Mouse (Mus musculus) midbrain, postnatal 0 days (tissue): ENCODE measurements around the gene Grip1. TPM values are rescaled to one million over a fixed set of nuclear protein-coding genes. Genes with fewer than 3 reads are reported as not detected.
A peak's percentile ranks its signal among the peaks of the same experiment; 100 is the strongest.

Experiments used
- ATAC-seq: fragments of 200-750 bp; cut with Nextera tagmentation; 2 replicates; pipeline ENCODE4 v1.8.0; 2017; ENCODE audit warnings: moderate number of reproducible peaks, mild to moderate bottlenecking, moderate TSS enrichment, moderate library complexity; ENCODE audit not compliant: low FRiP score
- DNase-seq: peaks from one replicate; pipeline ENCODE4 v3.0.0-alpha.2; 2015; ENCODE audit warnings: low spot score
- H3K27ac ChIP-seq: fragments of 300-500 bp; sonication (generic); 2 replicates; pipeline ENCODE4 v1.5.1; 2014; ENCODE audit warnings: low read depth, mild to moderate bottlenecking, low read length, mixed read lengths
- H3K27me3 ChIP-seq: fragments of 300-500 bp; sonication (generic); 2 replicates; pipeline ENCODE4 v1.6.1; 2014; ENCODE audit warnings: low read length, control low read depth, mixed read lengths; ENCODE audit not compliant: insufficient read depth
- H3K36me3 ChIP-seq: fragments of 300-500 bp; sonication (generic); 2 replicates; pipeline ENCODE4 v1.6.1; 2014; ENCODE audit warnings: low read length, control low read depth, mixed read lengths; ENCODE audit not compliant: insufficient read depth
- H3K4me1 ChIP-seq: fragments of 300-500 bp; sonication (generic); 2 replicates; pipeline ENCODE4 v1.6.1; 2014; ENCODE audit warnings: mild to moderate bottlenecking, control low read depth, antibody characterized with exemption, low read length, mixed read lengths; ENCODE audit not compliant: insufficient read depth
- H3K4me2 ChIP-seq: fragments of 300-500 bp; sonication (generic); 2 replicates; pipeline ENCODE4 v1.6.1; 2014; ENCODE audit warnings: low read depth, mild to moderate bottlenecking, low read length, mixed read lengths; ENCODE audit not compliant: poor library complexity, severe bottlenecking
- H3K4me3 ChIP-seq: fragments of 300-500 bp; sonication (generic); 2 replicates; pipeline ENCODE4 v1.5.1; 2014; ENCODE audit warnings: low read depth, mild to moderate bottlenecking, low read length, moderate library complexity
- H3K9ac ChIP-seq: fragments of 300-500 bp; sonication (generic); replicated peaks from 2 replicates; pipeline ENCODE4 v1.6.1; 2014; ENCODE audit warnings: mild to moderate bottlenecking, low read length, moderate library complexity, mixed read lengths; ENCODE audit not compliant: poor library complexity, severe bottlenecking
- H3K9me3 ChIP-seq: fragments of 300-500 bp; sonication (generic); 2 replicates; pipeline ENCODE4 v1.6.1; 2016; ENCODE audit warnings: low read length, control low read depth
- CTCF ChIP-seq: IDR thresholded peaks from 2 replicates; pipeline ENCODE4 v1.5.1; 2016; ENCODE audit warnings: antibody characterized with exemption, mild to moderate bottlenecking
- WGBS: fragments of 180-500 bp; shearing (Covaris S2); extraction: QIAGEN DNeasy Blood & Tissue Kit; methylation state at CpG from one replicate; pipeline ENCODE4 v1.1.7; 2014; 5-methylcytosine and 5-hydroxymethylcytosine counted together
- polyA plus RNA-seq: library from polyadenylated mRNA; unstranded; fragments of >200 nt; fragmentation: Nextera tagmentation; extraction: Ambion mirVana; gene quantifications from 2 replicates; pipeline ENCODE4 v1.2.1, GENCODE M21; 2015
- total RNA-seq: library from RNA; depleted of rRNA; stranded (reverse); fragments of >200 nt; gene quantifications from 2 replicates; pipeline ENCODE4 v1.2.3, GENCODE M21; 2014

Grip1 gene
- total and polyA plus RNA-seq, 2 experiments from 2014 or later, result 14.6 to 35.4 TPM

- H3K9ac ChIP-seq, result no peak overlapping the region
- no peaks in the 10 kb centered on the region for H3K4me1 ChIP-seq
- TF ChIP-seq CTCF, result no peak
- H3K4me2 ChIP-seq, result no peak overlapping the region
- H3K27ac ChIP-seq, result no peak overlapping the region
- no peak for DNase-seq
- no peaks in the 10 kb centered on the region for H3K9me3 ChIP-seq
- H3K4me3 ChIP-seq, result no peak overlapping the region
- ATAC-seq, result no peak
- H3K36me3 ChIP-seq, result no peaks in the 10 kb centered on the region
- H3K27me3 ChIP-seq, result no peaks in the 10 kb centered on the region
- 96% methylated on average over 10 of the region's 10 CpGs for WGBS
Measured at GRCm38 (mm10) chr10:119548774-119549173, 95.1 kb downstream of the Grip1 start.

- Histone ChIP-seq H3K27me3 (no peaks in the 10 kb centered on the region), H3K36me3 (no peaks in the 10 kb centered on the region), H3K9ac (no peak overlapping the region), H3K4me3 (no peak overlapping the region), H3K9me3 (no peaks in the 10 kb centered on the region), H3K4me2 (no peak overlapping the region), H3K4me1 (no peaks in the 10 kb centered on the region), H3K27ac (no peak overlapping the region)
- ATAC-seq (no peak), DNase-seq (no peak)
- TF ChIP-seq CTCF, result no peak
- WGBS, result 86% methylated on average over 6 of the region's 6 CpGs
Measured at GRCm38 (mm10) chr10:119550630-119551029, 97.0 kb downstream of the Grip1 start.

- Histone ChIP-seq H3K4me1 (no peaks in the 10 kb centered on the region), H3K4me3 (no peak overlapping the region), H3K4me2 (no peak overlapping the region), H3K27ac (no peak overlapping the region), H3K9ac (no peak overlapping the region), H3K27me3 (no peaks in the 10 kb centered on the region), H3K36me3 (no peaks in the 10 kb centered on the region), H3K9me3 (no peaks in the 10 kb centered on the region)
- ATAC-seq (no peak), DNase-seq (peak; percentile 27)
- WGBS, result 35% methylated on average over 7 of the region's 7 CpGs
- no peak for TF ChIP-seq CTCF
Measured at GRCm38 (mm10) chr10:119556346-119556745, 102.7 kb downstream of the Grip1 start.

- no peak for ATAC-seq
- no peak overlapping the region for H3K4me2 ChIP-seq
Measured at GRCm38 (mm10) chr10:119558432-119558831, 104.8 kb downstream of the Grip1 start.

GRCm38 (mm10) chr10:119564862-119565261 is 111.2 kb downstream of the Grip1 start:
- H3K9ac ChIP-seq, result no peak overlapping the region
- H3K4me1 ChIP-seq, result no peaks in the 10 kb centered on the region
- no peak for TF ChIP-seq CTCF
- no peaks in the 10 kb centered on the region for H3K27me3 ChIP-seq
- no peak overlapping the region for H3K27ac ChIP-seq
- no peaks in the 10 kb centered on the region for H3K36me3 ChIP-seq
- no peak overlapping the region for H3K4me3 ChIP-seq
- DNase-seq (no peak), ATAC-seq (no peak)
- no peak overlapping the region for H3K4me2 ChIP-seq
- WGBS, result 95% methylated on average over 7 of the region's 7 CpGs
- no peaks in the 10 kb centered on the region for H3K9me3 ChIP-seq

More at GRCm38 (mm10) chr10:119558432-119558831, 104.8 kb downstream of the Grip1 start:
- Histone ChIP-seq H3K4me3 (no peak overlapping the region), H3K36me3 (no peaks in the 10 kb centered on the region), H3K9me3 (no peaks in the 10 kb centered on the region), H3K9ac (no peak overlapping the region), H3K27me3 (no peaks in the 10 kb centered on the region), H3K27ac (no peak overlapping the region), H3K4me1 (no peaks in the 10 kb centered on the region)
- no peak for TF ChIP-seq CTCF
- WGBS, result 74% methylated on average over 7 of the region's 7 CpGs
- DNase-seq, result peak; percentile 54

GRCm38 (mm10) chr10:119573134-119573533 is 119.5 kb downstream of the Grip1 start:
- Histone ChIP-seq H3K4me2 (no peak overlapping the region), H3K9ac (no peak overlapping the region), H3K4me1 (no peaks in the 10 kb centered on the region), H3K27ac (no peak overlapping the region), H3K36me3 (no peaks in the 10 kb centered on the region), H3K27me3 (no peaks in the 10 kb centered on the region), H3K4me3 (no peak overlapping the region), H3K9me3 (no peaks in the 10 kb centered on the region)
- DNase-seq (no peak), ATAC-seq (no peak)
- no peak for TF ChIP-seq CTCF
- 91% methylated on average over 9 of the region's 9 CpGs for WGBS
